Mouse (Mus musculus): ENCODE results near the gene Sarm1.

GRCm38 (mm10) chr11:78438399-78438930, 59.1 kb downstream of the Sarm1 start:
- TF ChIP-seq CTCF (IDR thresholded peaks at IDR 0.05; ENCODE audit: low read depth) (no peak), EP300 (optimal IDR thresholded peaks at IDR 0.05) (no peak)
